Mouse (Mus musculus): ENCODE results near the gene Vps37b. TPM values are rescaled to one million over a fixed set of nuclear protein-coding genes. Genes with fewer than 3 reads are reported as not detected.
"Not testable (repeated sequence)": the region's sequence is repeated elsewhere in the genome, so short reads cannot be mapped to it uniquely, and the experiment has no call there.

Vps37b gene
- polyA plus RNA-seq, 2 experiments = 8.8 to 11.5 TPM

DNA sequence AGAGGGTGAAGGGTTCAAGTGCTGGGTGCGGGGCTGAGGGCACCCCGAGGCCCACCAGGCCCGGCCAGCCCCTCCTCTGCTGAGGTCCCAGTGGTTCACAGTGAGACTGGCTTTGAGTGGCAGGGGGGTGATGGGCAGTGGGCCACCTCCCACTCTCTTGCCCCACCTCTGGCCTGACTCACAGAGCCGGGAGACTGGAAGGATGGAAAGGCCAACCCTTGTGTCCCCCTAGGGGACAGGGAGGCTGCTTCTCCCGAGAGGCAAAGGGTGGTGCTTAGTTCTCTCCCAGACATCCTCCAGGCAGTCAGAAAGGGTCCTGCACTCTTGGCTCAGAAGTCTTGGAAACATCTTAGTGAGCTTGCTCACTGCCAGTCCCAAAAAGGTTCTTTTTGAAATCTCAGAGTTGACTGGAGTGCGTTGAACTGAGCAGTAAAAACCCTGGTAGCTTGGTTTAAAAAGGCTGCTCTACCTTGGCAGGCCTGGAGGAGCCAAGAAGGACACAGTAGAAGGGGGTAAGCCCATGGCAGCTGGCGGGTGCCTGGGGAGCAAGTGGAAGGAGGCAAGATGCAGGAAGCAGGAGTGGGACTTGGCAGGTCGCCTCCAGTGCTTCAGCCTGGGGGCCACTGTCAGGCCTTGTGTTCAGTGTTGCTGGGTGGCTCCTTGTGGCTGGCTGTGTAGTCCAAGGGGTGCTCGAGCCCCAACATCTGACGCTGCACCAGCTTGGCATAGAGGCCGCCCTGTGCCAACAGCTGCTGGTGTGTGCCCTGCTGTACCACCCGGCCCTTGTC lies 30.2 kb upstream of the Vps37b start:
- ATAC-seq (ENCODE audit: insufficient read depth) (no peak), DNase-seq (ENCODE audit: low read depth in 3 of 3, low spot score in 3 of 3) (no peak)
- 0 out of 4 replicates have a peak, but pooled peaks cover 0 to 3% of the 10 kb centered on the region in 2 experiments for H3K4me1 ChIP-seq (replicated peaks; ENCODE audit: control insufficient read depth in 2 of 2, insufficient read depth in 2 of 2, low read length in 1 of 2)
- no peak overlapping the region for H3K4me2 ChIP-seq (ENCODE audit: low read depth)
- no peak overlapping the region for H3K9ac ChIP-seq (replicated peaks)
- H3K4me3 ChIP-seq (ENCODE audit: insufficient read depth in 1 of 2, low read depth in 2 of 2, low read length in 2 of 2) = no peak overlapping the region
- TF ChIP-seq CTCF (IDR thresholded peaks at IDR 0.05; ENCODE audit: low read depth) (no peak), EP300 (IDR thresholded peaks at IDR 0.05; ENCODE audit: low read depth) (no peak)
- no peak overlapping the region for H3K27ac ChIP-seq
- H3K27me3 ChIP-seq (ENCODE audit: control insufficient read depth, insufficient read depth, low read length) = no peaks in the 10 kb centered on the region
- WGBS (ENCODE audit: insufficient replicate concordance) = 66% methylated on average over 12 of the region's 12 CpGs
- H3K36me3 ChIP-seq (replicated peaks; ENCODE audit: control insufficient read depth, insufficient read depth, low read depth) = no peaks in the 10 kb centered on the region
- H3K9me3 ChIP-seq (ENCODE audit: control insufficient read depth, low read length) = no peaks in the 10 kb centered on the region

DNA sequence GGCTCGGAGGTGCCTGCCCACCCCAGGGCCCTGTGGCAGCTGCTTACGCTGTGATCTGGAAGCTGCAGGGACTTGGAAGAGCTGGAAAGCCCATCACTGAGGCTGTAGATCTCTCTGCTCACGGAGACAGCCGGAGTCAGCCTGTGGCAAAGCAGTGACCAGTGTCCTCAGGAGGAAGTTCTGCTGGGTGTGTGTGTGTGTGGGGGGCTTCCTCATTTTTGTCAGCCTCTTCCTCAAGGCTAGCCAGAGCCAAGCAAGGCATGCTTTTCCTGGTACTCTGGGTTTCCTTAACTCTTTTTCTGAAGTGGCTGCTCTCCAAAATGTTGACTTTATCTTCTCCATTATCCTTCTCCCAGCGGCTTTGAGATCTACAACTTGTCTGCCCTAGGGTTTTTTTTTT lies 27.6 kb upstream of the Vps37b start:
- DNase-seq (ENCODE audit: low read depth in 3 of 3, low spot score in 3 of 3) (no peak), ATAC-seq (ENCODE audit: insufficient read depth) (no peak)
- no peak overlapping the region for H3K4me3 ChIP-seq (ENCODE audit: insufficient read depth in 1 of 2, low read depth in 2 of 2, low read length in 2 of 2)
- peaks cover 0 to 7% of the 10 kb centered on the region in 2 experiments; a peak in 2 of 4 replicates for H3K4me1 ChIP-seq (replicated peaks; ENCODE audit: control insufficient read depth in 2 of 2, insufficient read depth in 2 of 2, low read length in 1 of 2)
- no peaks in the 10 kb centered on the region for H3K36me3 ChIP-seq (replicated peaks; ENCODE audit: control insufficient read depth, insufficient read depth, low read depth)
- H3K9me3 ChIP-seq (ENCODE audit: control insufficient read depth, low read length) = no peaks in the 10 kb centered on the region
- H3K27ac ChIP-seq = no peak overlapping the region
- TF ChIP-seq EP300 (IDR thresholded peaks at IDR 0.05; ENCODE audit: low read depth) (no peak), CTCF (IDR thresholded peaks at IDR 0.05; ENCODE audit: low read depth) (no peak)
- H3K4me2 ChIP-seq (ENCODE audit: low read depth) = no peak overlapping the region
- H3K27me3 ChIP-seq (ENCODE audit: control insufficient read depth, insufficient read depth, low read length) = no peaks in the 10 kb centered on the region
- H3K9ac ChIP-seq (replicated peaks) = no peak overlapping the region
- 26% methylated on average over 5 of the region's 5 CpGs for WGBS (ENCODE audit: insufficient replicate concordance)

DNA sequence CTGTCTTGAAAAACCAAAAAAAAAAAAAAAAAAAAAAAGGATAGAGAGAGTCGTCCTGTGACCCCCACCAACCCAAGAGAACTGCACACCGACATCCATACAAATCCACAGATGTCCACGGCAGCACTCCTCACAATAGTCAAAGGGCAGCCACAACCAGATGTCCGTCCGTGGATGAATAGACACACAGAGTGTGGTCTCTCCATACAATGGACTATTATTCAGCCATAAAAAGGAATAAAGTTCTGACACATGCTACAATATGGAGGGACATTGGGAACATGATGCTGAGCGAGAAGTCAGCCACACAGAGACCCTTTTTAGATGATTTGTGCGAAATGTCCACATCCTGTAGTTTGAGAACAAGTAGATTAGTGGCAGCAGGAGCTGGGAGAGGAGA lies 26.7 kb upstream of the Vps37b start:
- Histone ChIP-seq H3K9ac (replicated peaks) (no peak overlapping the region), H3K4me2 (ENCODE audit: low read depth) (no peak overlapping the region), H3K9me3 (ENCODE audit: control insufficient read depth, low read length) (no peaks in the 10 kb centered on the region), H3K4me1 (replicated peaks; ENCODE audit: control insufficient read depth in 2 of 2, insufficient read depth in 2 of 2, low read length in 1 of 2) (peaks cover 0 to 7% of the 10 kb centered on the region in 2 experiments; a peak in 2 of 4 replicates), H3K27ac (no peak overlapping the region), H3K36me3 (replicated peaks; ENCODE audit: control insufficient read depth, insufficient read depth, low read depth) (no peaks in the 10 kb centered on the region), H3K4me3 (ENCODE audit: insufficient read depth in 1 of 2, low read depth in 2 of 2, low read length in 2 of 2) (no peak overlapping the region), H3K27me3 (ENCODE audit: control insufficient read depth, insufficient read depth, low read length) (no peaks in the 10 kb centered on the region)
- TF ChIP-seq EP300 (IDR thresholded peaks at IDR 0.05; ENCODE audit: low read depth) (no peak), CTCF (IDR thresholded peaks at IDR 0.05; ENCODE audit: low read depth) (no peak)
- 73% methylated on average over 7 of the region's 7 CpGs for WGBS (ENCODE audit: insufficient replicate concordance)
- no peak for DNase-seq (ENCODE audit: low read depth in 3 of 3, low spot score in 3 of 3)
- no peak for ATAC-seq (ENCODE audit: insufficient read depth)

DNA sequence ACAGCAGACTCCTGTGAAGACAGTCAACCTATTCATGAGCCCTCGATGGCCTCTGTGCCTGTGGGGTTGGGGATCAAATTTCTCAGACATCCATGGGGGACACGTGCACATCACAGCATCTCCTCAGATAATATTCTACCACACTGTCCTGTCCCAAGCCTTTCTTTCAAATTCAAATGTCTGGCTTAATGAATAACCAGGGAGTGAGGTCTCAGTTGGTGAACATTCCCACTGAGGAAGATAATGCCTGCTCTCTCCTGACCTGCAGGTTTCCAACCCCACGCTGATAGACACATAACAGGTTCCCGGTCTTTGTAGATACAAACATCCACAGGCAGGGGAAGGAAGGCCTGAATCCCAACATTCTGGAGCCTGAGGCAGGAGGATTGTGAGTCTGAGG lies 24.9 kb upstream of the Vps37b start:
- Histone ChIP-seq H3K27me3 (ENCODE audit: control insufficient read depth, insufficient read depth, low read length) (no peaks in the 10 kb centered on the region), H3K27ac (no peak overlapping the region), H3K9me3 (ENCODE audit: control insufficient read depth, low read length) (no peaks in the 10 kb centered on the region), H3K4me3 (ENCODE audit: insufficient read depth in 1 of 2, low read depth in 2 of 2, low read length in 2 of 2) (no peak overlapping the region), H3K36me3 (replicated peaks; ENCODE audit: control insufficient read depth, insufficient read depth, low read depth) (no peaks in the 10 kb centered on the region), H3K4me2 (ENCODE audit: low read depth) (no peak overlapping the region), H3K9ac (replicated peaks) (no peak overlapping the region), H3K4me1 (replicated peaks; ENCODE audit: control insufficient read depth in 2 of 2, insufficient read depth in 2 of 2, low read length in 1 of 2) (peaks cover 6 to 20% of the 10 kb centered on the region in 2 experiments)
- 66% methylated on average over 4 of the region's 4 CpGs for WGBS (ENCODE audit: insufficient replicate concordance)
- ATAC-seq (ENCODE audit: insufficient read depth) = no peak
- no peak for DNase-seq (ENCODE audit: low read depth in 3 of 3, low spot score in 3 of 3)
- TF ChIP-seq EP300 (IDR thresholded peaks at IDR 0.05; ENCODE audit: low read depth) (no peak), CTCF (IDR thresholded peaks at IDR 0.05; ENCODE audit: low read depth) (no peak)

DNA sequence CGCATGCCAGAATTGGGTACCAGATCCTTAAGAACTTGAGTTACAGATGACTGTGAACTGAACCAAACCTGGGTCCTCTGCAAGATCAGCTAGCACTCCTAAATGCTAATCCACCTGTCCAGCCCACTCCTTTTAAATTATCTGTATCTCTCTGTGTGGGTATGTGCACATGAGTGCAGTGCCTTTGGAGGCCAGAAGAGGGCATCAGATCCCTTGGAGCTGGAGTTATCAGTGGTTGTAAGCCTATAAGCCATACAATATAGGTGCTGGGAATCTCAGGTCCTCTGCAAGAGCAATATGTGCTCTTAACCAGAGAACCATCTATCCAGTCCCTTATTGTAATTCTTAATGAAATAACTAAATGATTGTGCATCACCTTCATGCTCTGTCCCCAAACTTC lies 24.1 kb upstream of the Vps37b start:
- Histone ChIP-seq H3K9me3 (ENCODE audit: control insufficient read depth, low read length) (no peaks in the 10 kb centered on the region), H3K36me3 (replicated peaks; ENCODE audit: control insufficient read depth, insufficient read depth, low read depth) (no peaks in the 10 kb centered on the region), H3K9ac (replicated peaks) (no peak overlapping the region), H3K27ac (no peak overlapping the region), H3K4me2 (ENCODE audit: low read depth) (no peak overlapping the region), H3K4me3 (ENCODE audit: insufficient read depth in 1 of 2, low read depth in 2 of 2, low read length in 2 of 2) (no peak overlapping the region), H3K4me1 (replicated peaks; ENCODE audit: control insufficient read depth in 2 of 2, insufficient read depth in 2 of 2, low read length in 1 of 2) (peaks cover 13 to 26% of the 10 kb centered on the region in 2 experiments), H3K27me3 (ENCODE audit: control insufficient read depth, insufficient read depth, low read length) (no peaks in the 10 kb centered on the region)
- TF ChIP-seq CTCF (IDR thresholded peaks at IDR 0.05; ENCODE audit: low read depth) = peak; percentile 67
- TF ChIP-seq EP300 (IDR thresholded peaks at IDR 0.05; ENCODE audit: low read depth) = no peak
- ATAC-seq (ENCODE audit: insufficient read depth) (no peak), DNase-seq (ENCODE audit: low read depth in 3 of 3, low spot score in 3 of 3) (no peak)
- whole genome bisulfite sequencing (ENCODE audit: insufficient replicate concordance) = 97% methylated on average over 1 of the region's 1 CpGs

DNA sequence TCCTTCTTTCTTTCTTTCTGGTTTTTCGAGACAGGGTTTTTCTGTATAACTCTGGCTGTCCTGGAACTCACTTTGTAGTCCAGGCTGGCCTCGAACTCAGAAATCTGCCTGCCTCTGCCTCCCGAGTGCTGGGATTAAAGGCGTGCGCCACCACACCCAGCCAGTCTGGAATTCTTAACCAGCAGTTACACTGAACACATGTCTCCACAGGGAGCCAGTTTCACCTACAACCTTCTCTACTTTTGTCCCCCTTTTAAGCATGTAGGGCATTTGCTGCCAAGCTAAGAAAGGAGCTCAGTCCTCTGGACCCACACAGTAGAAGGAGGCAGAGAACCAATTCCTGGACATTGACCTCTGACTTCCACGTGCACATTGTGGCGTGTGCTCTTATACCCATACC lies 20.6 kb upstream of the Vps37b start:
- Histone ChIP-seq H3K9ac (replicated peaks) (peak overlapping the region; percentile 15; the same call in 1 of the 2 replicates), H3K27ac (peak overlapping the region; percentile 98), H3K4me2 (ENCODE audit: low read depth) (peak overlapping the region; percentile 77), H3K4me1 (replicated peaks; ENCODE audit: control insufficient read depth in 2 of 2, insufficient read depth in 2 of 2, low read length in 1 of 2) (peaks cover 43 to 53% of the 10 kb centered on the region in 2 experiments)
- H3K4me3 ChIP-seq (ENCODE audit: insufficient read depth in 1 of 2, low read depth in 2 of 2, low read length in 2 of 2); DNase-seq (ENCODE audit: low read depth in 3 of 3, low spot score in 3 of 3); ATAC-seq (ENCODE audit: insufficient read depth); H3K9me3 ChIP-seq (ENCODE audit: control insufficient read depth, low read length); H3K36me3 ChIP-seq (replicated peaks; ENCODE audit: control insufficient read depth, insufficient read depth, low read depth); H3K27me3 ChIP-seq (ENCODE audit: control insufficient read depth, insufficient read depth, low read length): not testable (repeated sequence)
- whole genome bisulfite sequencing (ENCODE audit: insufficient replicate concordance) = 68% methylated on average over 7 of the region's 7 CpGs
